Mouse (Mus musculus): ENCODE measurements around the gene Ano8. TPM values are rescaled to one million over a fixed set of nuclear protein-coding genes. Genes with fewer than 3 reads are reported as not detected.
A peak's percentile ranks its signal among the peaks of the same experiment; 100 is the strongest.

Ano8 gene
- polyA plus RNA-seq, 1 experiment from 2014 or later = 1.1 TPM

GRCm38 (mm10) chr8:71478943-71479342 lies 6.8 kb downstream of the Ano8 start:
- H3K9ac ChIP-seq (replicated peaks; ENCODE audit: low read depth) = no peak overlapping the region
- H3K4me2 ChIP-seq (replicated peaks; ENCODE audit: low read depth, low read length) = no peak overlapping the region
- ATAC-seq (no peak), DNase-seq (ENCODE audit: low spot score) (no peak)
- peaks cover 6% of the 10 kb centered on the region; the same call in 1 of the 2 replicates for H3K4me1 ChIP-seq (ENCODE audit: insufficient read depth, low read depth, low read length)
- no peaks in the 10 kb centered on the region for H3K27me3 ChIP-seq (replicated peaks; ENCODE audit: insufficient read depth, low read length)
- WGBS = 90% methylated on average over 11 of the region's 11 CpGs
- H3K36me3 ChIP-seq (ENCODE audit: insufficient read depth, low read length) = 0 out of 2 replicates have a peak, but pooled peaks cover 3% of the 10 kb centered on the region
- H3K4me3 ChIP-seq (ENCODE audit: low read depth, low read length) = no peak overlapping the region
- TF ChIP-seq CTCF (IDR thresholded peaks at IDR 0.05) (no peak), EP300 (IDR thresholded peaks at IDR 0.05) (no peak)
- H3K9me3 ChIP-seq (ENCODE audit: low read length) = no peaks in the 10 kb centered on the region
- H3K27ac ChIP-seq (ENCODE audit: low read length) = no peak overlapping the region

DNA sequence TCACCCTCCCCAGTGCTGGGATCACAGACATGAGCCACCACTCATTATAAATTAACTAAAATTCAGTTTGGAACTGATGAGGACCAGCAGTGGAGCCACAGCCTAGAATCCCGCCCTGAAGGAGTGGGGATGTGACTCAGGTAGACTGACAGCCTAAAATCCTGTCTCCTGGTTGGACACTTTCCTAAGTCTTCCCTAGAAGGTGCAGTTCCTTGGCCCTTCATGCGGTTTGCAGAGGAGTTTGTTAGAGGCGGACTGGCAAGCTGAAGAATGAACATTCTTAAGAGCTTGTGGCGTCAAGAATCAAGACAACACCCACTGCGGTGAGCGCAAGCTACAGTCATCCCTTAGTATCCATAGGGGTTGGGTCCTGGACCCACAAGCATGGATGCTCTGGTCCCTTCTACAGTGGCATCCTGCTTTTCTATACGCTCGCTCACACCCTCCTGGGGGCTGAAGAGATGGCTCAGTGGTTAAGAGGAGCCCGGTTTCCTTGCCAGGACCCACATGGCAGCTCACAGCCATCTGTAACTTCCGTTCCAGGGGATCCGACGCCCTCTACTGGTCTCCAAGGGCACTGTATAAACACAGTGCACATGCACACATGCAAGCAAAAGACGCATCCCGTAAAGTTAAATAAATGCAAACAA lies 8.4 kb downstream of the Ano8 start:
- Histone ChIP-seq H3K4me2 (replicated peaks; ENCODE audit: low read depth, low read length) (no peak overlapping the region; the same call in 1 of the 2 replicates), H3K27ac (ENCODE audit: low read length) (no peak overlapping the region), H3K4me1 (ENCODE audit: insufficient read depth, low read depth, low read length) (peaks cover 6% of the 10 kb centered on the region; the same call in 1 of the 2 replicates), H3K27me3 (replicated peaks; ENCODE audit: insufficient read depth, low read length) (no peaks in the 10 kb centered on the region), H3K4me3 (ENCODE audit: low read depth, low read length) (no peak overlapping the region), H3K9ac (replicated peaks; ENCODE audit: low read depth) (no peak overlapping the region), H3K36me3 (ENCODE audit: insufficient read depth, low read length) (0 out of 2 replicates have a peak, but pooled peaks cover 12% of the 10 kb centered on the region), H3K9me3 (ENCODE audit: low read length) (no peaks in the 10 kb centered on the region)
- TF ChIP-seq CTCF (IDR thresholded peaks at IDR 0.05) = peak; percentile 67
- TF ChIP-seq EP300 (IDR thresholded peaks at IDR 0.05) = no peak
- DNase-seq (ENCODE audit: low spot score) = peak; percentile 38
- ATAC-seq = no peak
- 58% methylated on average over 14 of the region's 14 CpGs for WGBS

- Histone ChIP-seq H3K4me2 (replicated peaks; ENCODE audit: low read depth, low read length) (peak overlapping the region; percentile 83), H3K36me3 (ENCODE audit: insufficient read depth, low read length) (0 out of 2 replicates have a peak, but pooled peaks cover 8% of the 10 kb centered on the region), H3K27ac (ENCODE audit: low read length) (peak overlapping the region; percentile 73), H3K9ac (replicated peaks; ENCODE audit: low read depth) (peak overlapping the region; percentile 44), H3K4me1 (ENCODE audit: insufficient read depth, low read depth, low read length) (peaks cover 6% of the 10 kb centered on the region; the same call in 1 of the 2 replicates), H3K27me3 (replicated peaks; ENCODE audit: insufficient read depth, low read length) (no peaks in the 10 kb centered on the region), H3K9me3 (ENCODE audit: low read length) (no peaks in the 10 kb centered on the region), H3K4me3 (ENCODE audit: low read depth, low read length) (peak overlapping the region; percentile 58)
- 5% methylated on average over 38 of the region's 121 CpGs for WGBS
- peak; percentile 55 for TF ChIP-seq CTCF (IDR thresholded peaks at IDR 0.05)
- no peak for TF ChIP-seq EP300 (IDR thresholded peaks at IDR 0.05)
- peak; percentile 80 for DNase-seq (ENCODE audit: low spot score)
- ATAC-seq = peak; percentile 80
These were observed 9.4 kb downstream of the Ano8 start for GRCm38 (mm10) chr8:71476099-71476940.

DNA sequence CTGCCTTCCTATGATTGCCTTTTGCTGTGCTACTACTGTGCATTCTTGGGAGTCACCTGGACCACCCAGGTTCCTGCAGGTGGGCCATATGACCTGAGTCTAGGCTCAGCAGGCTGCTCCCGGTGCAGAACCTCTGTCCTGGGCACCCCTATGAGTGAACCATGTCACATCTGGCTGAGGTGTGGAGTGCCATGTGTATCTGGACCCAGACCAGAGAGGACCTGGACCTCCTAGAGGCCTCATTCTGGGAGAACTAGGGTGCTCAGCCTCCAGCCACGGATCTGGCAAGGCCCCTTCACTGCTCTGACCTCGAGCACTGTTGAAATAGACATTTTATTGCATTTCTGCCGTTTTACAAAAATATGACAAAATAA lies 10.1 kb downstream of the Ano8 start:
- DNase-seq (ENCODE audit: low spot score) (no peak), ATAC-seq (no peak)
- Histone ChIP-seq H3K27me3 (replicated peaks; ENCODE audit: insufficient read depth, low read length) (no peaks in the 10 kb centered on the region), H3K27ac (ENCODE audit: low read length) (peak overlapping the region; percentile 73; the same call in 1 of the 2 replicates), H3K4me3 (ENCODE audit: low read depth, low read length) (peak overlapping the region; percentile 58; the same call in 1 of the 2 replicates), H3K4me2 (replicated peaks; ENCODE audit: low read depth, low read length) (peak overlapping the region; percentile 83), H3K9me3 (ENCODE audit: low read length) (no peaks in the 10 kb centered on the region), H3K9ac (replicated peaks; ENCODE audit: low read depth) (no peak overlapping the region; the same call in 1 of the 2 replicates), H3K4me1 (ENCODE audit: insufficient read depth, low read depth, low read length) (peaks cover 6% of the 10 kb centered on the region; the same call in 1 of the 2 replicates), H3K36me3 (ENCODE audit: insufficient read depth, low read length) (0 out of 2 replicates have a peak, but pooled peaks cover 8% of the 10 kb centered on the region)
- 27% methylated on average over 4 of the region's 4 CpGs for WGBS
- TF ChIP-seq EP300 (IDR thresholded peaks at IDR 0.05) = no peak
- no peak for TF ChIP-seq CTCF (IDR thresholded peaks at IDR 0.05)

- Histone ChIP-seq H3K27ac (ENCODE audit: low read length) (no peak overlapping the region), H3K9me3 (ENCODE audit: low read length) (no peaks in the 10 kb centered on the region), H3K9ac (replicated peaks; ENCODE audit: low read depth) (no peak overlapping the region), H3K4me1 (ENCODE audit: insufficient read depth, low read depth, low read length) (peaks cover 6% of the 10 kb centered on the region; the same call in 1 of the 2 replicates), H3K36me3 (ENCODE audit: insufficient read depth, low read length) (0 out of 2 replicates have a peak, but pooled peaks cover 8% of the 10 kb centered on the region), H3K27me3 (replicated peaks; ENCODE audit: insufficient read depth, low read length) (no peaks in the 10 kb centered on the region), H3K4me2 (replicated peaks; ENCODE audit: low read depth, low read length) (no peak overlapping the region), H3K4me3 (ENCODE audit: low read depth, low read length) (no peak overlapping the region)
- DNase-seq (ENCODE audit: low spot score) (no peak), ATAC-seq (no peak)
- no peak for TF ChIP-seq EP300 (IDR thresholded peaks at IDR 0.05)
- TF ChIP-seq CTCF (IDR thresholded peaks at IDR 0.05) = no peak
- 89% methylated on average over 25 of the region's 25 CpGs for WGBS
These were observed 10.7 kb downstream of the Ano8 start for GRCm38 (mm10) chr8:71474785-71475701.

Data from lung, postnatal 0 days (tissue).